Mouse (Mus musculus): ENCODE data around the gene Arid3c.

DNA sequence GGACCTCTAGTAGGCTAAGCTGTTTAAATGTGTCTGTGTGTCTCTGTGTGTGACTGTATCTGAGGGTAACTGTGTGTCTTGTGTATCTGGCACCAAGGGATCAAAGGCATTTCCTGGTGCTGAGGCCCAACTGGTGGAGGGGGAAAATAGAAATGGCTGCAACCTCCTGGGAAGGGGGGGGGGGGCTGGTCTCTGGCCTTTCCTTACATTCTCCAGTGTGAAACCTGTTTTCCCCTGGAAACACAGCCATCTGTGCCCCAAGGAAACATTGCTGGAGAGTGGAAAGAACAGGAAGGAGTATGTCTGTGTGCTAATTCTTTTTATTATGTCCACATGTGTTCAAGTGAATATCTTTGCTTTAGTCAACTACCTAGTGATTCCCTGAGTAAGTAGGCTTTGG is 30.7 kb upstream of the Arid3c start:
- TF ChIP-seq CTCF (IDR thresholded peaks at IDR 0.05) = no peak
- no peak for TF ChIP-seq EP300 (IDR thresholded peaks at IDR 0.05)

Measured in lung, postnatal 0 days (tissue).